Mouse (Mus musculus): ENCODE data around the gene Tecrl.

Tecrl gene

DNA sequence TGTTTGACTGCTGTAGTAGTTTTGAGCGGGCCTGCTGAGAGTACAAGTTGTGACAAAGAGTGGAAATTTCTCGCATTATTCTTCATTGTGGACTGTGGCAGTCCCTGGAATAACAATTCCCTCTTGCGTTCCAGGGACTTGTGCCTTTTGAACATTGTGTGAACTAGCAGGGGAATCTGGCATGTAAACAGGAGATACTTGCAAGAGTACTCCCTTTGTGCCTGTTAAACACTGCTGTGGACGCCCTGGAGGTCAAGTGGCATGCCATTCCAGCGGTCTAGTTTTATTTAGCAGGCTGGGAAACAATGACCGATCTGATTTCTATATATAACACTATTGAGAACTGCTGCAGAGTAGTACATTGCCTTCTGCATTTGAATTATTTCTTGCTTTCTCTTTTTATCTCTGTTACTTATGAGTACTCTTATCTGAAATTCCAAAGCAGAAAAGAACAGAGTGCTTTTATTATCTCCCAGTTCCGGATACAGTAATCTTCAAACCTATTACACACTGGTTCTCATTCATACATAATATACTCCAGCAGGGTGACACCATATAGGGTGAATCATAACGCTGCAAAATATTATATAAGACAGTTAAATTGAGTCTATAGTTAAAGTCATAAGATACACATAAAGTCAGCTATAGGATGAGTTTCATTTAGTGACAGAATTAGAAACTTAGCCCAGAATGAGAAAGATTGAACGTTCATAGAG lies at the start of gene Tecrl:
Gene Tecrl, minus strand, starts transcription at position 350 of the 716 bp plus-strand sequence.
- DNase-seq (ENCODE audit: low read depth, low spot score), result no peak

DNA sequence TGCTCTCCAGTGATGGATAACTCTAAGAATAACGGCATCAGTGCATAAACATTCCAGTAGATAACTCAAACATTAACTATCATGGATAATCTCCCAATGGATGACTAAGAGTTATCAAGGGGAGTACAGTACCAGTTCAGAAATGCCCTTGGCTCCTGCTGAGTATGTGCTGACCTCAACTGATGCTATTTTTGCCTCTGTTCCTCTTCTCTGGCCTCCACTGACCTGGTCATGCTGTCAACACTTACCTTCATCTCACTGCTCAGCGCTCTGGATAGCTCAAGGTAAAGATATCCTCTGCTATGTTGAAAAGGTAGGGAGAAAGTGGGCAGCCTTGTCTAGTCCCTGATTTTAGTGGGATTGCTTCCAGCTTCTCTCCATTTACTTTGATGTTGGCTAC lies 30.0 kb upstream of the Tecrl start:
- DNase-seq (ENCODE audit: low read depth, low spot score), result no peak

DNA sequence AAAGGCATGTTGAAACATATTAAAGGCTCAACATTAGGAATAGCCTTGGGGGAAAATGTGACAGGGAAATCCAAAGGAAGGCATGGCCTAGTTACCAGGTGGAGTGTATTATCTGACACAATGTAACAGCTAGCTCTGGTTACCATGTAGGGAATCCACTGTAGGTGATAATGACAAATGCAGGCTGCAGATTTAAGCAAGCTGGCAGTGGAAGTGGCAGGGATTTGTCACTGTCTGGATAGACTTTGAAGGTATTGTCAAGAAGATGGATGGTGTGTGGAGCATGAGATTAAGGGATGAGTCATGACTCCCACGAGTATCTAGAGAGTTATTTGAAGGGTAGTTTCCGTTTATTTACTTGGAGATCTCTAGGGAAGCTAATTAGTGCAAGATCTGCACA lies 3.4 kb downstream of the Tecrl start:
- DNase-seq (ENCODE audit: low read depth, low spot score), result no peak

DNA sequence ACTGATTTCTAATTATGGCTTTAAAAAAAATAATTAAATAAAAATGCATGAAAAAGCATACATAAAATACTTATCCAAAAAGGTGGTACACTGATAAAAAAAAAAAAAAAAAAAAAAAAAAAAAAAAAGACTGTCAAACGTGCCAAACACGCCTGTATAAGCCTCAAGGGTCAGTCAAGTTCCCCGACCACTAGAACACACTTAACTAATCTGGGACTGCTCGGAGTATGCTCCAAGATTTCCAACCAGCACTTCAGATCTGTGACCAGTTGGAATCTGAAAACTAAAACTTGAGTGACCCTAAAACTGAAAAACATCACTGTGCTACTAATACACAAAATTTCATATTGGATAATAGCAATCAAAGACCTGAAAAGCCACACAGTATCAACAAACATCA lies 15.9 kb downstream of the Tecrl start:
- DNase-seq (ENCODE audit: low read depth, low spot score), result no peak

DNA sequence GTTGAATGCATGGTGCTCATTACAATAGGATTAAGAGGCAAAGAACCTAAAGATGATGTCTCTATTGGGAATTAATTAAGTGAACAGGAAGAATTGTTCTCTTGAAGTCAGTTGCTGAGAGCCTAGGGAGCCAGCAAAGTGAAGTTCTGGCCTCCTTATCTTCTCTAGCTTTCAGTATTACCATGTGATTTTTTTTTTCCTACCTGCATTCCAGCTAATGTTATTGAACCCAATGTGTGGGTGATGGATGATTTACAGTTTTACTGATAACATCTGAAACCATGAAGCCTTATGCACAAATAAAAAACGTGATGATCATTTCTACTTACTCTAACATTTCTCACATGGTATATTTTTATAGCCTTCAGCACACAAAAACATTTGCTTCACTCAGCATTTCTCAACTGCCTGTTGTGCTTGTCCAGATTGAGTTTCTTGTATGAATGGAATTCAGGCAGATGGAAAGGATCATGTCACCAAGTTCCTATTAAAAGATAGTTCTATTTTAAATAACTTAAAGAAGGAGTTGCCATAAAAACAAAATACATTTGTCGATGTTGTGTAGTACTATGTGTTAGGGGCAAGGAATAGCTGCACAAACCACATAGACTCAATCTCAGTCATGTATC lies 87.7 kb downstream of the Tecrl start:
- no peak for DNase-seq (ENCODE audit: low read depth, low spot score)

DNA sequence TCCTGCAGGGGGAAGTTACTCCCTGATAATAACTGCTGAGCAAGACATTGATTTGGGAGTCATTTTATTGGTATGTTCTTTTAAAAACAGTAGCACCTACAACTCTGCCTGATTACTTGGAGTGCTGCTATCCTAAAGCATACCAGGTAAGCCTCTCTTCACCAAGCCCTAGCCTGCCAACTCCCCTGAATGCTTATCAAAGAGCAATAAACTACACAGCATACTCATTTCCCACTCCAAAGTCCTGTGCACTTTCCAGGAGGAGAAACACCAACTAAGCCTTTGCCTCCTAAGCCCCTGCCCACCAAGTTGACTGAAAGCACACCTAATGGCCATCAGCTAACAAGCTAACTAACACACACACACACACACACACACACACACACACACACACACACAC lies 94.9 kb downstream of the Tecrl start:
- DNase-seq (ENCODE audit: low read depth, low spot score), result no peak

DNA sequence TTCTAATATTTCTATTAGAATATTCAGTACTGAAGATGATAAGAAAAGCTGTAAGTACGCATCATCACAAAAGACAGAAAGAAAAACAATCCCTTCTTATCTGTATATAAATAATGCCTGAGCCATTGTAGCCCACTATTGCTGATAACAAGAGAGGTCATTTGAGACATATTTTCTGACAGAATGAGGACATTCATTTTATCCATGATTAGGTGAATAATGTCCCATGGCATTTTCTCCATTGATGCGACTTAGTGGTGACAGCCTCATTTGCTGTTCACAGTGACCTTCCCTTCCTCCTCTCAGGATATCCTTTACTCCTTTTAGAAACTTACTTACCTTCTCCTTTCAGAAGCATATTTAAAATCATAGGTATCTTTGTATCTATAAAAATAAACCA lies 100.9 kb downstream of the Tecrl start:
- DNase-seq (ENCODE audit: low read depth, low spot score), result no peak

DNA sequence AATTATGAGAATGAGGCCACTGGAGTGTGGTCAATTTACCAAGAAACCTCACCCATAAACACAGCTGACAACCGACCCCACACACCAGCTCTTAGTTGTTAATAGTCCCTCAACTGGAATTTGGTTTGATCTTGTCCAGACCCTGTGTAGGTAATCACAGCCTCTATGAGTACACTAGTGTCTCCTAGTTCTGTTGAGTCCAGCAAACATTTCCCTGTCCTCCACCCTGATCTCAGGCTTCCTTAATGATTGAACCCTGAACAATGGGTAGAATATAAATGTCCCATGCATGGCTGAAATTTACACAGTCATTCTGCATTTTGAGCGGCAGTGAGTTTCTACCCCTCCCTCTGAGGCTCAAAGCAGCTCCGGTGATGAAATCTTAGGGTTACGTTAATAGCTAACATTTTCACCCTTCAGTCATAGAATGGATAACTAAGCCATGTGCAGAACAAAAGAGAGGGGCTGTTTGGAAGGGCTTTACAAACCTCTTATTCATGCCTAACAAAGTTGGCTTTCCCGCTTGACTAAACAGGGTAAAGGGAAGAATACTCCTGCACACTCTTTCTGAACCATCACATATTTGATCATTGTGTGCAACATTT lies 116.0 kb downstream of the Tecrl start:
- DNase-seq (ENCODE audit: low read depth, low spot score), result no peak

Data from ES-CJ7 (cell line).